ENCODE assay signal across 35 mouse cellular contexts in genomic region chr5:100459468-100459867, GRCm38 (mm10).
"Had no signal": no experiment of that assay in that cellular context is flagged by ENCODE, and none has a peak within 500 bp of the region (broad histone marks: within the 10 kb centered on the region; RNA-seq: fewer than 3 reads in every experiment).

No protein-coding gene starts in this region.

- ATAC-seq: hindbrain, embryonic 16.5 days; hindbrain, postnatal 0 days; inflammation-experienced regulatory T-cells, adult 6 months; intestine, embryonic 15.5 days; intestine, embryonic 16.5 days; intestine, postnatal 0 days had no signal

- H3K27ac ChIP-seq: heart, embryonic 13.5 days; heart, embryonic 15.5 days; hindbrain, embryonic 10.5 days; hindbrain, embryonic 12.5 days; hindbrain, embryonic 13.5 days; hindbrain, embryonic 14.5 days; hindbrain, embryonic 15.5 days; hindbrain, postnatal 0 days; intestine, embryonic 15.5 days; kidney, embryonic 15.5 days; kidney, postnatal 0 days; layer of hippocampus, adult 2 months; left cerebral cortex, adult 2 months had no signal

- DNase-seq: heart, postnatal 10 days; heart, postnatal 14 days; heart, postnatal 36 days; heart, postnatal 4 days; kidney, adult 11 months; kidney, adult 18-20 months; kidney, adult 2 months; kidney, adult 8-10 months; kidney, adult 9 months; kidney, postnatal 10 days; kidney, postnatal 14 days; kidney, postnatal 25 days; kidney, postnatal 36 days; kidney, postnatal 4 days; layer of hippocampus, adult 9-11 months; layer of hippocampus, postnatal 36 days had no signal

- H3K9me3 ChIP-seq: heart, embryonic 15.5 days; hindbrain, embryonic 12.5 days; hindbrain, embryonic 13.5 days; hindbrain, embryonic 15.5 days; intestine, embryonic 15.5 days; kidney, embryonic 15.5 days had no signal

- H3K4me1 ChIP-seq: heart, embryonic 12.5 days; heart, embryonic 13.5 days; heart, embryonic 15.5 days; hindbrain, embryonic 10.5 days; hindbrain, embryonic 12.5 days; hindbrain, embryonic 13.5 days; hindbrain, embryonic 15.5 days; intestine, embryonic 15.5 days; kidney, embryonic 15.5 days had no signal

- H3K4me3 ChIP-seq: heart, embryonic 12.5 days; heart, embryonic 13.5 days; heart, embryonic 15.5 days; hindbrain, embryonic 10.5 days; hindbrain, embryonic 12.5 days; hindbrain, embryonic 13.5 days; hindbrain, embryonic 15.5 days; intestine, embryonic 15.5 days; kidney, embryonic 15.5 days; layer of hippocampus, adult 2 months; left cerebral cortex, adult 2 months had no signal

- H3K9ac ChIP-seq: heart, embryonic 12.5 days; heart, embryonic 13.5 days; heart, embryonic 15.5 days; hindbrain, embryonic 12.5 days; hindbrain, embryonic 13.5 days; hindbrain, embryonic 14.5 days; hindbrain, embryonic 15.5 days; intestine, embryonic 15.5 days; kidney, embryonic 15.5 days had no signal

- H3K4me2 ChIP-seq: heart, embryonic 11.5 days; heart, embryonic 12.5 days; heart, embryonic 13.5 days; heart, embryonic 15.5 days; hindbrain, embryonic 12.5 days; hindbrain, embryonic 13.5 days; hindbrain, embryonic 14.5 days; hindbrain, embryonic 15.5 days; intestine, embryonic 15.5 days; kidney, embryonic 15.5 days had no signal

- H3K27me3 ChIP-seq: heart, embryonic 12.5 days; heart, embryonic 13.5 days; heart, embryonic 15.5 days; hindbrain, embryonic 12.5 days; hindbrain, embryonic 13.5 days; hindbrain, embryonic 15.5 days; intestine, embryonic 15.5 days; kidney, embryonic 15.5 days had no signal
